Mouse (Mus musculus) forebrain, postnatal 0 days (tissue): Measurements from ENCODE around the gene Nrxn3. TPM values are rescaled to one million over a fixed set of nuclear protein-coding genes. Genes with fewer than 3 reads are reported as not detected.

Experiments used
- ATAC-seq: fragments of 200-750 bp; cut with Nextera tagmentation; 2 replicates; pipeline ENCODE4 v1.8.0; 2017; ENCODE audit warnings: mild to moderate bottlenecking, moderate library complexity
- DNase-seq: peaks from one replicate; pipeline ENCODE4 v3.0.0-alpha.2; 2015
- H3K27ac ChIP-seq: fragments of 300-500 bp; sonication (generic); 2 replicates; pipeline ENCODE4 v1.5.1; 2014; ENCODE audit warnings: low read depth, mild to moderate bottlenecking, antibody characterized with exemption, low read length, moderate library complexity, mixed read lengths
- H3K27me3 ChIP-seq: fragments of 300-500 bp; sonication (generic); 2 replicates; pipeline ENCODE4 v1.6.1; 2014; ENCODE audit warnings: mild to moderate bottlenecking, low read length, mixed read lengths; ENCODE audit not compliant: insufficient read depth
- H3K36me3 ChIP-seq: fragments of 300-500 bp; sonication (generic); 2 replicates; pipeline ENCODE4 v1.6.1; 2014; ENCODE audit warnings: mild to moderate bottlenecking, moderate library complexity; ENCODE audit not compliant: insufficient read depth
- H3K4me1 ChIP-seq: fragments of 300-500 bp; sonication (generic); 2 replicates; pipeline ENCODE4 v1.6.1; 2014; ENCODE audit warnings: antibody characterized with exemption; ENCODE audit not compliant: insufficient read depth
- H3K4me2 ChIP-seq: fragments of 300-500 bp; sonication (generic); 2 replicates; pipeline ENCODE4 v1.6.1; 2014; ENCODE audit warnings: low read depth, mild to moderate bottlenecking, moderate library complexity
- H3K4me3 ChIP-seq: fragments of 300-500 bp; sonication (generic); 2 replicates; pipeline ENCODE4 v1.5.1; 2014; ENCODE audit warnings: low read depth, low read length, mixed read lengths
- H3K9ac ChIP-seq: fragments of 300-500 bp; sonication (generic); 2 replicates; pipeline ENCODE4 v1.6.1; 2014; ENCODE audit warnings: mild to moderate bottlenecking
- H3K9me3 ChIP-seq: fragments of 300-500 bp; sonication (generic); 2 replicates; pipeline ENCODE4 v1.6.1; 2016; ENCODE audit warnings: low read length
- CTCF ChIP-seq: sonication (generic); IDR thresholded peaks from 2 replicates; pipeline ENCODE4 v1.5.1; 2016; ENCODE audit warnings: antibody characterized with exemption, control low read depth, low read depth
- WGBS: fragments of 180-500 bp; shearing (Covaris S2); extraction: QIAGEN DNeasy Blood & Tissue Kit; methylation state at CpG from one replicate; pipeline ENCODE4 v1.1.7; 2014; 5-methylcytosine and 5-hydroxymethylcytosine counted together
- polyA plus RNA-seq: library from polyadenylated mRNA; unstranded; fragments of >200 nt; fragmentation: Nextera tagmentation; extraction: Ambion mirVana; gene quantifications from 2 replicates; pipeline ENCODE4 v1.2.1, GENCODE M21; 2015
- total RNA-seq: library from RNA; depleted of rRNA; stranded (reverse); fragments of >200 nt; gene quantifications from 2 replicates; pipeline ENCODE4 v1.2.3, GENCODE M21; 2014

Gene Nrxn3
- total and polyA plus RNA-seq, 2 experiments from 2014 or later, result 59.9 to 94.6 TPM

GRCm38 (mm10) chr12:89896901-89897300 lies 1174.2 kb downstream of the Nrxn3 start:
- no peak for DNase-seq
- no peaks in the 10 kb centered on the region for H3K27me3 ChIP-seq
- H3K27ac ChIP-seq, result no peak overlapping the region
- H3K36me3 ChIP-seq, result no peaks in the 10 kb centered on the region
- H3K9ac ChIP-seq, result no peak overlapping the region
- H3K4me2 ChIP-seq, result no peak overlapping the region
- ATAC-seq, result no peak
- TF ChIP-seq CTCF, result no peak
- 56% methylated on average over 2 of the region's 2 CpGs for WGBS
- no peaks in the 10 kb centered on the region for H3K4me1 ChIP-seq
- no peak overlapping the region for H3K4me3 ChIP-seq
- no peaks in the 10 kb centered on the region for H3K9me3 ChIP-seq

- Histone ChIP-seq H3K4me1 (no peaks in the 10 kb centered on the region), H3K27me3 (no peaks in the 10 kb centered on the region), H3K9ac (no peak overlapping the region), H3K4me2 (no peak overlapping the region), H3K36me3 (no peaks in the 10 kb centered on the region), H3K27ac (no peak overlapping the region), H3K9me3 (no peaks in the 10 kb centered on the region), H3K4me3 (no peak overlapping the region)
- WGBS, result 42% methylated on average over 3 of the region's 3 CpGs
- DNase-seq (no peak), ATAC-seq (no peak)
- no peak for TF ChIP-seq CTCF
These were observed 1186.9 kb downstream of the Nrxn3 start for GRCm38 (mm10) chr12:89909578-89909977.

GRCm38 (mm10) chr12:89918138-89918829 lies 1195.6 kb downstream of the Nrxn3 start:
- ATAC-seq, result peak; percentile 34; the same call in 1 of the 2 replicates
- Histone ChIP-seq H3K27me3 (no peaks in the 10 kb centered on the region), H3K36me3 (no peaks in the 10 kb centered on the region), H3K9me3 (no peaks in the 10 kb centered on the region), H3K4me1 (no peaks in the 10 kb centered on the region), H3K4me3 (no peak overlapping the region), H3K4me2 (no peak overlapping the region), H3K9ac (no peak overlapping the region), H3K27ac (no peak overlapping the region)
- no peak for TF ChIP-seq CTCF
- peak; percentile 7 for DNase-seq
- WGBS, result 75% methylated on average over 8 of the region's 8 CpGs

GRCm38 (mm10) chr12:89932338-89932737 lies 1209.7 kb downstream of the Nrxn3 start:
- no peak overlapping the region for H3K27ac ChIP-seq
- H3K9me3 ChIP-seq, result no peaks in the 10 kb centered on the region
- no peak for DNase-seq
- H3K9ac ChIP-seq, result no peak overlapping the region
- H3K4me3 ChIP-seq, result no peak overlapping the region
- H3K27me3 ChIP-seq, result no peaks in the 10 kb centered on the region
- no peaks in the 10 kb centered on the region for H3K36me3 ChIP-seq
- no peak for ATAC-seq
- H3K4me2 ChIP-seq, result no peak overlapping the region
- WGBS, result 87% methylated on average over 1 of the region's 1 CpGs
- no peaks in the 10 kb centered on the region for H3K4me1 ChIP-seq
- no peak for TF ChIP-seq CTCF

GRCm38 (mm10) chr12:89933630-89934029 lies 1211.0 kb downstream of the Nrxn3 start:
- H3K4me3 ChIP-seq, result no peak overlapping the region
- H3K27ac ChIP-seq, result no peak overlapping the region
- H3K9ac ChIP-seq, result no peak overlapping the region
- no peak overlapping the region for H3K4me2 ChIP-seq
- H3K9me3 ChIP-seq, result no peaks in the 10 kb centered on the region
- no peaks in the 10 kb centered on the region for H3K27me3 ChIP-seq
- ATAC-seq (no peak), DNase-seq (peak; percentile 66)
- WGBS, result 66% methylated on average over 5 of the region's 5 CpGs
- no peaks in the 10 kb centered on the region for H3K4me1 ChIP-seq
- no peak for TF ChIP-seq CTCF
- H3K36me3 ChIP-seq, result no peaks in the 10 kb centered on the region

GRCm38 (mm10) chr12:89940746-89941145 lies 1218.1 kb downstream of the Nrxn3 start:
- no peak for ATAC-seq
- no peak for TF ChIP-seq CTCF
- Histone ChIP-seq H3K36me3 (no peaks in the 10 kb centered on the region), H3K4me3 (no peak overlapping the region), H3K27me3 (no peaks in the 10 kb centered on the region), H3K4me2 (no peak overlapping the region), H3K27ac (no peak overlapping the region), H3K9ac (no peak overlapping the region), H3K9me3 (no peaks in the 10 kb centered on the region), H3K4me1 (no peaks in the 10 kb centered on the region)
- no peak for DNase-seq
- 97% methylated on average over 2 of the region's 2 CpGs for WGBS

- no peaks in the 10 kb centered on the region for H3K36me3 ChIP-seq
- no peak overlapping the region for H3K4me3 ChIP-seq
- no peaks in the 10 kb centered on the region for H3K4me1 ChIP-seq
- H3K4me2 ChIP-seq, result no peak overlapping the region
- H3K27me3 ChIP-seq, result no peaks in the 10 kb centered on the region
- no peak for DNase-seq
- 68% methylated on average over 2 of the region's 2 CpGs for WGBS
- H3K9ac ChIP-seq, result no peak overlapping the region
- no peak overlapping the region for H3K27ac ChIP-seq
- no peak for TF ChIP-seq CTCF
- no peaks in the 10 kb centered on the region for H3K9me3 ChIP-seq
- no peak for ATAC-seq
These were observed 1223.3 kb downstream of the Nrxn3 start for GRCm38 (mm10) chr12:89945911-89946502.
